Mouse (Mus musculus) testis, postnatal 10 days (tissue): ENCODE data around the gene Hspa1l.
"Not testable (repeated sequence)": the region's sequence is repeated elsewhere in the genome, so short reads cannot be mapped to it uniquely, and the experiment has no call there.

Experiments used
- DNase-seq: peaks from one replicate; pipeline ENCODE4 v3.0.0; 2021; ENCODE audit warnings: low spot score

Gene Hspa1l

GRCm38 (mm10) chr17:35003022-35003838 is 30.7 kb downstream of the Hspa1l start:
- DNase-seq = no peak

GRCm38 (mm10) chr17:35004075-35004717 is 31.7 kb downstream of the Hspa1l start:
- DNase-seq = no peak

DNA sequence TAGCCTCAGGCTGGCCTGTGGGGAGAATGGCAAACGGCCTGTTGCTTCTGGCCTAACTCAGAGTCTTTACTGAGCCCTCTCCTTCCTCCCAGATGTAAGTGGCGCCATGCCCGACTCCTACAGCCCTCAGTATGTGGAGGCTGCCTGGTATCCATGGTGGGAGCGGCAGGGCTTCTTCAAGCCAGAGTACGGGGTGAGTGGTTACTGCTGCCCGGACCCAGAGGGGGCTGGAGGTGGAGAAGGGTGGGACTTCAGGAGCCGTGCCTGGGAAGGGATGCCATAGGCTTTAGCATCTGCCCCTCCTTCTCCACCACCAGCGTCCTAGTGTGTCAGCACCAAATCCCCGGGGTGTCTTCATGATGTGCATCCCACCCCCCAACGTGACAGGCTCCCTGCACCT is 32.7 kb downstream of the Hspa1l start:
- DNase-seq = no peak

DNA sequence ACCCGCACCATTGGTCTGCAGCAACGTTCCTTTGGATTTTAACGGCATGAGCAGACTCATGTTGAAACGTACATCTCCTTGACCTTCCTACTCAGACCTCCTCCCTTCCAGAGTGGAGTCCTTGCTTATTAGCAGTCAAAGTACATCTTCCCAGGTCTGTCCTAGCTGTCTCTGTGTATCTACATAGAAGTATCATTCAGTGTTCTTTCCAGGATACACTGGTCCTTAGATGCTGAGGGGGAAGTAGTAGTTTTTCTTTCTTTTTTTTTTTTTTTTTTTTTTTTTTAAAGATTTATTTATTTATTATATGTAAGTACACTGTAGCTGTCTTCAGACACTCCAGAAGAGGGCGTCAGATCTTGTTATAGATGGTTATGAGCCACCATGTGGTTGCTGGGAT is 33.4 kb downstream of the Hspa1l start:
- not testable (repeated sequence) for DNase-seq

DNA sequence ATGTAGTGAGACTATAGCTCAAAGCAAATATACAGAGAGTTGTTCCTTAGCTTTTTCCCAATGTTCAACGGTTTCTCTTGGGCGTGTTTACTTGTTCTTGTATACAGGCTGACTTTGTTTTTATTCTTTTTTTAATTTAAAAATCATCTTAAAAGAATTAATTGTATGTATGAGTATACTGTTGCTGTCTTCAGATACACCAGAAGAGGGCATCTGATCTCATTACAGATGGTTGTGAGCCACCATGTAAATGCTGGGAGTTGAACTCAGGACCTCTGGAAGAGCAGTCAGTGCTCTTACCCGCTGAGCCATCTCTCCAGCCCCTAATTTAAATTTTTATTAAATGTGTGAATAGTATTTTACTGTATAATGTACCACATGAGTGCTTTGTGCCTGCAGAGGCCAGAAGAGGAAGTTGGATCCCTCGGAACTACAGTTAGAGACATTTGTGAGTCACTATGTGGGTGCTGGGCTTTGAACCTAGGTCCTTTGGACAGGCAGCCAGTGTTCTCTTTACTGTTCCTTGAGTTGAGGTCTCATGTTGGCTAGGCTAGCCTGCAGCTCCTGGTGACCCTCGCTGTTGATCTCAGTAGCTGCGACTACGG is 35.0 kb downstream of the Hspa1l start:
- DNase-seq = no peak

DNA sequence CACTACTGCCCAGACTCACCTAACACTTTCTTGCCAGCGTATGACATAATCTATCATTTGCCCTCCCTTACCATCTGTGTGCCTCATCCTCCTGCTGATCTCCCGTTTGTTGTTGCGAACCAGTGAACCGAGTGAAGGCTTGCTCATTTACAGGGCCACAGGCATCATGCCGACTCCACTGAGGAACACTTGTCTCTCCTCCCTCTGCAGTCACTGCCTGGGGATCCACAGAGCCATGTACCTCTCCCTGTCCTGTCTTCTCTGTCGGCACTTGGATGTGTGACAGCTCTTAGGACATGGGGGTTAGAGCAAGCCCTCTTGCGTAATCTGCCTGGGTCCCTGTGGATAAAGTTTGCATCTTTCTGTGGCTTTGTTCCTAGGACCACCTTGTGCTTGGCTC is 37.1 kb downstream of the Hspa1l start:
- no peak for DNase-seq

- no peak for DNase-seq
Observed at GRCm38 (mm10) chr17:35011440-35011839, 38.9 kb downstream of the Hspa1l start.

- DNase-seq = no peak
Observed at GRCm38 (mm10) chr17:35012430-35012829, 39.9 kb downstream of the Hspa1l start.

DNA sequence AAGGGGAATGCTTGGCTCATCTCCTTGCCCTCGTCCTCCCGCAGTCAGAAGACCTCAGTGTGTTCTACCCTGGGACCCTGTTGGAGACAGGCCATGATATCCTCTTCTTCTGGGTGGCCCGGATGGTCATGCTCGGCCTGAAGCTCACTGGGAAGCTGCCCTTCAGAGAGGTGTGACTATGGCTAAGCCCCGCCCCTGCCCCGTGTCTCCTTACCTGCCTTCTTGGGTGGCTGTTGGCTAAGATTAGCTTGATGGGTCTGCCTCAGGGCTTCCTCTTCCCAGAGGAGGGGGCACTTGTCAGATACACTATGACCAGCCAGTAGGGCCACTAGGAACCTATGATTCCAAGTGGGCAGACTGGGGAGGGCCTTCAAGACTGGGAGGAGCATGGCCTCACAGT is 40.7 kb downstream of the Hspa1l start:
- no peak for DNase-seq

- no peak for DNase-seq
Observed at GRCm38 (mm10) chr17:35015296-35015695, 42.8 kb downstream of the Hspa1l start.

- peak; percentile 69 for DNase-seq
Observed at GRCm38 (mm10) chr17:35016376-35016775, 43.9 kb downstream of the Hspa1l start, which contains the start of gene Vwa7. TSS of gene Vwa7 (plus strand) at chr17:35016579.

DNA sequence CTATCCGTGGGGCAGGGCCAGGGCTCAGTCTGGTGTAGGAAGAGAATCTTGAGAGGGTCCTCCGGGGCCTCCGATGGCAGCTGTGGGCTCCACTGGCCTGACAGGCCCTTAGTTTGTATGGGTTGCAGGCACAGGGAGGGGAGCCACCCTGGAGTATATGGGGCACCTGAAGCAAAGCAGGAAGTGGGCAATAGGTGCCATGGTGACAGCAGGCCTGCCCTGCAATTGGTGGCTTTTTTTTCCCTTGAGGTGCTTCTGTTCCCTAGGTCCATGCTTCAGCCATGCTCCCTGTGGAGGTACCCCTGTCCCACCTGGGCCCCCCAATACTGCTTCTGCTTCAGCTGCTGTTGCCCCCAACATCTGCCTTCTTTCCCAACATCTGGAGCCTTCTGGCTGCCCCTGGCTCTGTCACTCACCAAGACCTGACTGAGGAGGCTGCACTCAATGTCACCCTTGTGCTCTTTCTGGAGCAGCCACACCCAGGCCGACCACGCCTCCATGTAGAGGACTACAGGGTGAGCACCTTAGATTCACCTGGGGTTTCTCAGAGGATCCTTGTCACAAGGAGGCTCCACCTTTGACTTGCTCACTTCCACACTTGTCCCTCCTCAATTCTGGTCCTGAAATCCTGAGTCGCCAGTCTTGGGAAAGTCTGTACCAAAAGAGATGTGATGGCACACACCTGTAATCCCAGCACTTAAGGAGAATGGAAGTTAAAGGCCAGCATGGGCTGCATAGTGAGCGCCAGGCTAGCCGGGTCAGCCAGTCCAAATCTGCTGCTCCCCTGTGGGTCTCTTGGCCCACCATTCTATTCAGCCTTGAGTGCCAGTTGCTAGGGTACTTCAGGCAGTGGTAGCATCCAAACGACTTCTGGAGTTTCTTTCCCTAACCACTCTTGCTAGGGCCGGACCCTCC is 44.5 kb downstream of the Hspa1l start:
- DNase-seq = peak; percentile 42

GRCm38 (mm10) chr17:35017706-35018030 is 45.2 kb downstream of the Hspa1l start:
- DNase-seq = no peak

- no peak for DNase-seq
Observed at GRCm38 (mm10) chr17:35018171-35018570, 45.7 kb downstream of the Hspa1l start.

GRCm38 (mm10) chr17:35019894-35020293 is 47.4 kb downstream of the Hspa1l start:
- DNase-seq = no peak

DNA sequence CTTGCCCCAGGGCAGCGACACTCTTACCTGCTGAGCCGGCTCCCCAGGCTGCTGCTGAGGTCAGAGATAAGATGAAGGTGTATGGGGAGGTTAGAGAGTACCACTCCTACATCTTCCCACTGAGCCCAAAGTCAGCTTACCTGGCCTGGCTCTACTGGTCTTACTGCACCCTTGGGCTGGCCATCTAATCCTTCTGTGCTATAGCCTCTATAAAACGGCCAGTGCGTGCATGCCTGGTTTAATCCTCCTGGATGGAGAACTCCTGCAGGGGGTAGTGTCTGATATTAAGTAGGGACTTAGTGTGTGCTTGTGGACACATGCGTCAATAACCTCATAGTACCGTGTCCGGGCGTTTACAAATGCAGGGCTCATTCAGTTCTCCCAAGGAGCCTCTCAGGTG is 48.0 kb downstream of the Hspa1l start:
- DNase-seq = no peak

- peak; percentile 96 for DNase-seq
Observed at GRCm38 (mm10) chr17:35021163-35021808, 48.8 kb downstream of the Hspa1l start.

DNA sequence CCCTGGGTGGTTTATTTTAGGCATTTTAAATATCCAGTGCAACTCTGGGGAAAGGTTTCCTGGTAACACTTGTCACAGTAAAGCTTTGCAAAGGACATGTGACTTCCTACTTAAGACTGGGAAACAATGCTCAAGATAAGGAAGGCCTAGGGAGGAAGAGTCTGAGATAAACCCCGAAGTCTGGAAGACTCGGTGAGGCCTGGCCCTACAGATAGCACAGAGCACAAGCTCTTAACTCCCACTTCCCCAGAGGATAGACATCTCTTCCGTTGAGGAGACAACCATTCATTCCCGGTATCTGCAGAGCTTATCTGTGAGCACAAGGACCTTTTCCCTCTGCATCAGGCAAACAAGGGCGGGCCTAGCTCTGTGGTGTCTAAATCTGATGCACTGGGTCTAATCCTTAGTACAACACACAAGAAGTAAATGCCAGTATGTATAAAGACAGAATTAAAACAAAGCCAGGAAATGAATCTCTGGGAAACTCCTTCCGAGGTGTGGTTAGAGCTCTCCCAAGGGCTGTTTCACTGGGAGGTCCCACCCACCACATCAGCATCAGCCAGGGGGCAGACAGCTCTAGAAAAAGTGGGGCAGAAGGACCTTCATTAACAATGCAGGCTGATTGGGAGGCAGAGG is 49.5 kb downstream of the Hspa1l start:
- no peak for DNase-seq

DNA sequence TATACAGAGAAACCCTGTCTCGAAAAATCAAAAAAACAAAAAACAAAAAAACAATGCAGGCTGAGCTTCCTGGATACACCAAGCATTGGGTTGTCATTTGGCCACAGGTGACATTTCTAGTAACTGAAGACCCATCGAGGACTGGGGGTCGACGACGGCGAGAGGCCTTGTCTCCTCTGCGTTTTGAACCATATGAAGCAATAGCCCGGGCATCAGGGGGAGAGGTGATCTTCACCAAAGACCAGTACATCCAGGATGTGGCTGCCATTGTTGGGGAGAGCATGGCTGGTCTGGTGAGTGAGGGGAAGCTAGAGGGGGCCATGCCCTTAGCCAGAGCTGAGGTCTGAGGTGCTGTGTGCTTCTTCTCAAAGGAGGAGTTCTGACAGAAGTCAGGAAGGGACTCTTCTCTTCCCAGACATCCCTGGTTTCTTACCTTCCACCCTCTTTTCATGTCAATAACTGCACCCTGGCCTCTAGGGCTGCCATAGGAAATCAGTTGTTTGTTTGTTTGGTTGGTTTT is 50.1 kb downstream of the Hspa1l start:
- DNase-seq = no peak

- no peak for DNase-seq
Observed at GRCm38 (mm10) chr17:35023221-35023620, 50.7 kb downstream of the Hspa1l start.

DNA sequence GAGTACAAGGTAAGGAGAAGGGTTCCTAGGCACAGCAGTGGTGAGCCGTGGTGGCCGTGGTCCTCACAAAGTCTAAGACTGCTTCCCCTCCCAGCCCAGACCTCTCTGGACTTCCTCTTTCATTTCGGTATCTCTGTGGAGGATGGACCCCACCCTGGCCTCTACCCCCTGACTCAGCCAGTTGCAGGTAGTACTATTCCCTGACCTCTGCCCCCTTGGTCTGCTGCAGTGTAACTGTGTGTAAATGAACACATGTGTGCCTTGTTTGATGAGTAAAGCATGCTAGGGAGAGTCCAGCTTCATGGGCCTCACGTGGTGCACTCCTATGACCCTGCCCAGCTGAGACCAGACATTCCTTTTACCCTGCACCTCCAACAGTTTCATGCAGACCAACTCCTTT is 51.3 kb downstream of the Hspa1l start:
- no peak for DNase-seq
